Mouse (Mus musculus) liver, embryonic 14.5 days (tissue): Measurements from ENCODE around the gene Fbxw19. TPM values are rescaled to one million over a fixed set of nuclear protein-coding genes. Genes with fewer than 3 reads are reported as not detected.
"Not testable (repeated sequence)": the region's sequence is repeated elsewhere in the genome, so short reads cannot be mapped to it uniquely, and the experiment has no call there.

ENCODE experiments used
- ATAC-seq: fragments of 200-750 bp; cut with Nextera tagmentation; 2 replicates; pipeline ENCODE4 v1.8.0; 2017; ENCODE audit warnings: moderate number of reproducible peaks, mild to moderate bottlenecking, moderate library complexity; ENCODE audit not compliant: insufficient read depth
- DNase-seq, 3 experiments: peaks; one replicate each; pipeline ENCODE4 v3.0.0-alpha.2; 2012 to 2013; ENCODE audit warnings: low read depth in 3 of 3, low spot score in 3 of 3
- H3K27ac ChIP-seq: fragments of 300-500 bp; sonication (generic); 2 replicates; pipeline ENCODE4 v1.5.1; 2014; ENCODE audit warnings: moderate library complexity, mild to moderate bottlenecking, control low read depth, inconsistent platforms
- H3K27me3 ChIP-seq: fragments of 300-500 bp; sonication (generic); 2 replicates; pipeline ENCODE4 v1.6.1; 2014; ENCODE audit warnings: mild to moderate bottlenecking, low read length, moderate library complexity; ENCODE audit not compliant: control insufficient read depth, insufficient read depth
- H3K36me3 ChIP-seq: fragments of 300-500 bp; sonication (generic); replicated peaks from 2 replicates; pipeline ENCODE4 v1.6.1; 2014; ENCODE audit warnings: low read depth; ENCODE audit not compliant: control insufficient read depth, insufficient read depth
- H3K4me1 ChIP-seq, 2 experiments: fragments of 200-500 bp in 1 of 2; fragments of 300-500 bp in 1 of 2; sonication (generic) in 1 of 2; replicated peaks; 2 replicates each; pipeline ENCODE4 v1.6.1; 2012 to 2014; ENCODE audit warnings: antibody characterized with exemption in 1 of 2, inconsistent platforms in 1 of 2, low read length in 1 of 2; ENCODE audit not compliant: control insufficient read depth in 2 of 2, insufficient read depth in 2 of 2
- H3K4me2 ChIP-seq: fragments of 300-500 bp; sonication (generic); 2 replicates; pipeline ENCODE4 v1.6.1; 2014; ENCODE audit warnings: low read depth, mild to moderate bottlenecking, control low read depth, moderate library complexity
- H3K4me3 ChIP-seq, 2 experiments: fragments of 200-500 bp in 1 of 2; fragments of 300-500 bp in 1 of 2; sonication (generic) in 1 of 2; 2 replicates each; pipeline ENCODE4 v1.5.1; 2012 to 2014; ENCODE audit warnings: low read depth in 2 of 2, low read length in 2 of 2, mild to moderate bottlenecking in 2 of 2, control low read depth in 1 of 2, inconsistent platforms in 1 of 2, moderate library complexity in 1 of 2; ENCODE audit not compliant: insufficient read depth in 1 of 2
- H3K9ac ChIP-seq: fragments of 300-500 bp; sonication (generic); replicated peaks from 2 replicates; pipeline ENCODE4 v1.6.1; 2014; ENCODE audit warnings: mild to moderate bottlenecking, control low read depth, moderate library complexity
- H3K9me3 ChIP-seq: fragments of 300-500 bp; sonication (generic); 2 replicates; pipeline ENCODE4 v1.6.1; 2016; ENCODE audit warnings: low read length, mixed read lengths; ENCODE audit not compliant: control insufficient read depth
- CTCF ChIP-seq: IDR thresholded peaks from 2 replicates; pipeline ENCODE4 v1.5.1; 2016; ENCODE audit warnings: antibody characterized with exemption, low read depth, control low read depth
- EP300 ChIP-seq: IDR thresholded peaks from 2 replicates; pipeline ENCODE4 v1.6.1; 2016; ENCODE audit warnings: antibody characterized with exemption, low read depth
- WGBS: fragments of 180-500 bp; shearing (Covaris S2); extraction: QIAGEN DNeasy Blood & Tissue Kit; methylation state at CpG from one replicate; pipeline ENCODE4 v1.1.7; 2014; ENCODE audit not compliant: insufficient replicate concordance; 5-methylcytosine and 5-hydroxymethylcytosine counted together
- polyA plus RNA-seq, 2 experiments: library from polyadenylated mRNA; depleted of rRNA in 1 of 2; stranded (reverse) in 1 of 2; unstranded in 1 of 2; fragments of >200 nt; fragmentation: Nextera tagmentation in 1 of 2; extraction: Ambion mirVana in 1 of 2; gene quantifications; 2 replicates each; pipeline versions ENCODE4 v1.2.1 to v1.2.3; 2012 to 2014

The Fbxw19 gene
- polyA plus RNA-seq (2012; rRNA removed) (not detected in 2 replicates), polyA plus RNA-seq (2014; fragmentation: Nextera tagmentation; extraction: Ambion mirVana) (not detected in 2 replicates)

GRCm38 (mm10) chr9:109495775-109496174 lies at the start of gene Fbxw19:
Gene Fbxw19, minus strand, starts transcription at chr9:109495875.
- 25% methylated on average over 1 of the region's 1 CpGs for WGBS

GRCm38 (mm10) chr9:109523385-109524064 lies 27.9 kb upstream of the Fbxw19 start:
- no peak for TF ChIP-seq EP300
- TF ChIP-seq CTCF, result no peak
- 55% methylated on average over 5 of the region's 5 CpGs for WGBS
- no peak for DNase-seq
- Histone ChIP-seq H3K4me2 (no peak overlapping the region), H3K27me3 (no peaks in the 10 kb centered on the region), H3K9me3 (no peaks in the 10 kb centered on the region), H3K9ac (no peak overlapping the region), H3K27ac (no peak overlapping the region), H3K4me3 (no peak overlapping the region), H3K4me1 (no peaks in the 10 kb centered on the region), H3K36me3 (no peaks in the 10 kb centered on the region)
- no peak for ATAC-seq

More at GRCm38 (mm10) chr9:109495775-109496174, at the start of gene Fbxw19:
- not testable (repeated sequence) for H3K4me1 ChIP-seq, H3K27ac ChIP-seq, ATAC-seq, H3K9me3 ChIP-seq, H3K9ac ChIP-seq, H3K4me3 ChIP-seq, H3K4me2 ChIP-seq, H3K36me3 ChIP-seq, H3K27me3 ChIP-seq, DNase-seq

GRCm38 (mm10) chr9:109449040-109449439 lies 46.6 kb downstream of the Fbxw19 start, which contains the start of gene Fbxw16:
Gene Fbxw16, minus strand, starts transcription at chr9:109449140.
- no peak within 1 kb of the TSS for H3K9ac ChIP-seq
- TF ChIP-seq CTCF (no peak), EP300 (no peak)
- ATAC-seq (no peak), DNase-seq (no peak)
- no peaks in the 10 kb centered on the region for H3K9me3 ChIP-seq
- no peak within 1 kb of the TSS for H3K27ac ChIP-seq
- no peak within 1 kb of the TSS for H3K4me2 ChIP-seq
- no peaks in the 10 kb centered on the region for H3K36me3 ChIP-seq
- H3K4me1 ChIP-seq, result no peaks in the 10 kb centered on the region
- no peaks in the 10 kb centered on the region for H3K27me3 ChIP-seq
- H3K4me3 ChIP-seq, result no peak within 1 kb of the TSS

GRCm38 (mm10) chr9:109432956-109433355 lies 62.7 kb downstream of the Fbxw19 start:
- 59% methylated on average over 1 of the region's 1 CpGs for WGBS
- Histone ChIP-seq H3K9ac (no peak overlapping the region), H3K4me2 (no peak overlapping the region), H3K27ac (no peak overlapping the region), H3K36me3 (no peaks in the 10 kb centered on the region), H3K4me3 (no peak overlapping the region), H3K4me1 (no peaks in the 10 kb centered on the region), H3K27me3 (no peaks in the 10 kb centered on the region), H3K9me3 (no peaks in the 10 kb centered on the region)
- DNase-seq (no peak), ATAC-seq (no peak)
- TF ChIP-seq CTCF (no peak), EP300 (no peak)

Other genes starting within 250 kb of the Fbxw19 start
- gene Fbxw14, start 208.2 kb downstream of the Fbxw19 start, polyA plus RNA-seq (2012; rRNA removed), result not detected in 2 replicates
- not detected in 2 replicates for gene Fbxw14, start 208.2 kb downstream of the Fbxw19 start, polyA plus RNA-seq (2014; fragmentation: Nextera tagmentation; extraction: Ambion mirVana)
- gene Fbxw28, start 156.2 kb downstream of the Fbxw19 start, polyA plus RNA-seq (2012; rRNA removed), result not detected in 2 replicates
- not detected in 2 replicates for gene Fbxw28, start 156.2 kb downstream of the Fbxw19 start, polyA plus RNA-seq (2014; fragmentation: Nextera tagmentation; extraction: Ambion mirVana)
- not detected in 2 replicates for gene Fbxw22, start 91.6 kb downstream of the Fbxw19 start, polyA plus RNA-seq (2012; rRNA removed)
- not detected in 2 replicates for gene Fbxw22, start 91.6 kb downstream of the Fbxw19 start, polyA plus RNA-seq (2014; fragmentation: Nextera tagmentation; extraction: Ambion mirVana)
- not detected in 2 replicates for gene Fbxw16, start 46.7 kb downstream of the Fbxw19 start, polyA plus RNA-seq (2012; rRNA removed)
- gene Fbxw16, start 46.7 kb downstream of the Fbxw19 start, polyA plus RNA-seq (2014; fragmentation: Nextera tagmentation; extraction: Ambion mirVana), result not detected in 2 replicates
- 0.02 TPM in 1 of 2 replicates, not detected in the other for gene Fbxw15, start 72.4 kb upstream of the Fbxw19 start, polyA plus RNA-seq (2012; rRNA removed)
- gene Fbxw15, start 72.4 kb upstream of the Fbxw19 start, polyA plus RNA-seq (2014; fragmentation: Nextera tagmentation; extraction: Ambion mirVana), result not detected in 2 replicates
- not detected in 2 replicates for gene Fbxw24, start 130.2 kb upstream of the Fbxw19 start, polyA plus RNA-seq (2012; rRNA removed)
- gene Fbxw24, start 130.2 kb upstream of the Fbxw19 start, polyA plus RNA-seq (2014; fragmentation: Nextera tagmentation; extraction: Ambion mirVana), result not detected in 2 replicates
- not detected in 2 replicates for gene Fbxw25, start 168.8 kb upstream of the Fbxw19 start, polyA plus RNA-seq (2012; rRNA removed)
- not detected in 2 replicates for gene Fbxw25, start 168.8 kb upstream of the Fbxw19 start, polyA plus RNA-seq (2014; fragmentation: Nextera tagmentation; extraction: Ambion mirVana)
- not detected in 2 replicates for gene Fbxw18, start 206.8 kb upstream of the Fbxw19 start, polyA plus RNA-seq (2012; rRNA removed)
- gene Fbxw18, start 206.8 kb upstream of the Fbxw19 start, polyA plus RNA-seq (2014; fragmentation: Nextera tagmentation; extraction: Ambion mirVana), result not detected in 2 replicates